Mouse (Mus musculus) MEL (cell line): ENCODE results near the gene Zdhhc13. TPM values are rescaled to one million over a fixed set of nuclear protein-coding genes. Genes with fewer than 3 reads are reported as not detected.

ENCODE experiments used
- DNase-seq: peaks from one replicate; pipeline ENCODE4 v3.0.0; 2011; ENCODE audit warnings: low read depth, low spot score
- H3K27ac ChIP-seq: 2 replicates; pipeline ENCODE4 v1.5.1; 2012; ENCODE audit warnings: low read depth, mild to moderate bottlenecking, control low read depth, low read length, moderate library complexity; ENCODE audit not compliant: control insufficient read depth
- H3K27me3 ChIP-seq, 2 experiments: fragments of 150-350 bp in 1 of 2; sonication (generic) in 1 of 2; 2 replicates each; pipeline ENCODE4 v1.6.1; 2012; ENCODE audit warnings: low read length in 2 of 2, mild to moderate bottlenecking in 2 of 2, improper control_type of control experiment in 1 of 2, moderate library complexity in 1 of 2; ENCODE audit not compliant: insufficient read depth in 2 of 2, control insufficient read depth in 1 of 2
- H3K36me3 ChIP-seq, 2 experiments: 2 replicates each; pipeline ENCODE4 v1.6.1; 2012 to 2014; ENCODE audit warnings: low read length in 2 of 2, improper control_type of control experiment in 1 of 2, inconsistent platforms in 1 of 2, mild to moderate bottlenecking in 1 of 2; ENCODE audit not compliant: insufficient read depth in 2 of 2, control insufficient read depth in 1 of 2
- H3K4me1 ChIP-seq, 2 experiments: fragments of 150-350 bp in 1 of 2; sonication (generic) in 1 of 2; 2 replicates each; pipeline ENCODE4 v1.6.1; 2012; ENCODE audit warnings: low read length in 2 of 2, improper control_type of control experiment in 1 of 2, mild to moderate bottlenecking in 1 of 2; ENCODE audit not compliant: insufficient read depth in 2 of 2, control insufficient read depth in 1 of 2
- H3K4me3 ChIP-seq, 2 experiments: fragments of 150-350 bp in 1 of 2; sonication (generic) in 1 of 2; 2 replicates each; pipeline ENCODE4 v1.5.1; 2012; ENCODE audit warnings: low read depth in 2 of 2, low read length in 2 of 2, mild to moderate bottlenecking in 2 of 2, moderate library complexity in 2 of 2, control low read depth in 1 of 2, improper control_type of control experiment in 1 of 2; ENCODE audit not compliant: control insufficient read depth in 1 of 2, insufficient read depth in 1 of 2
- H3K79me2 ChIP-seq: 2 replicates; pipeline ENCODE4 v1.6.1; 2012; ENCODE audit warnings: mild to moderate bottlenecking, low read length, moderate library complexity; ENCODE audit not compliant: control insufficient read depth, poor library complexity, insufficient read depth
- H3K9ac ChIP-seq: 2 replicates; pipeline ENCODE4 v1.6.1; 2012; ENCODE audit warnings: low read depth, mild to moderate bottlenecking, control low read depth, low read length, moderate library complexity; ENCODE audit not compliant: control insufficient read depth, poor library complexity, severe bottlenecking
- H3K9me3 ChIP-seq: fragments of 150-350 bp; sonication (generic); replicated peaks from 2 replicates; pipeline ENCODE4 v1.6.1; 2012; ENCODE audit warnings: mild to moderate bottlenecking, low read length, improper control_type of control experiment, moderate library complexity; ENCODE audit not compliant: insufficient read depth
- BHLHE40 ChIP-seq: IDR thresholded peaks from 2 replicates; pipeline ENCODE4 v1.6.1; 2012; ENCODE audit warnings: low read depth, mild to moderate bottlenecking, inconsistent platforms, low read length, improper control_type of control experiment, borderline replicate concordance
- CHD1 ChIP-seq: IDR thresholded peaks from 2 replicates; pipeline ENCODE4 v1.6.1; 2012; ENCODE audit warnings: low read depth, mild to moderate bottlenecking, inconsistent platforms, low read length, improper control_type of control experiment
- CHD2 ChIP-seq: IDR thresholded peaks from 2 replicates; pipeline ENCODE4 v1.6.1; 2011; ENCODE audit warnings: low read length, improper control_type of control experiment
- E2F4 ChIP-seq: IDR thresholded peaks from 2 replicates; pipeline ENCODE4 v1.6.1; 2011; ENCODE audit warnings: low read depth, low read length, improper control_type of control experiment, borderline replicate concordance
- EP300 ChIP-seq, 2 experiments: IDR thresholded peaks; 2 replicates each; pipeline ENCODE4 v1.6.1; 2011; ENCODE audit warnings: improper control_type of control experiment in 2 of 2, low read length in 2 of 2, low read depth in 1 of 2, mild to moderate bottlenecking in 1 of 2
- ETS1 ChIP-seq: IDR thresholded peaks from 2 replicates; pipeline ENCODE4 v1.6.1; 2012; ENCODE audit warnings: low read depth, mild to moderate bottlenecking, inconsistent platforms, low read length, improper control_type of control experiment, moderate library complexity
- GATA1 ChIP-seq: IDR thresholded peaks from 2 replicates; pipeline ENCODE4 v1.6.1; 2011; ENCODE audit warnings: low read depth, low read length, improper control_type of control experiment
- HCFC1 ChIP-seq: IDR thresholded peaks from 2 replicates; pipeline ENCODE4 v1.6.1; 2012; ENCODE audit warnings: low read depth, mild to moderate bottlenecking, inconsistent platforms, low read length, improper control_type of control experiment, moderate library complexity
- KAT2A ChIP-seq: conservative IDR thresholded peaks from 2 replicates; pipeline ENCODE4 v1.6.1; 2012; ENCODE audit warnings: low read depth, low read length, improper control_type of control experiment, inconsistent platforms
- MAFK ChIP-seq: IDR thresholded peaks from 2 replicates; pipeline ENCODE4 v1.6.1; 2011; ENCODE audit warnings: low read depth, mild to moderate bottlenecking, low read length, improper control_type of control experiment, borderline replicate concordance
- MAZ ChIP-seq: IDR thresholded peaks from 2 replicates; pipeline ENCODE4 v1.6.1; 2012; ENCODE audit warnings: low read depth, mild to moderate bottlenecking, inconsistent platforms, low read length, improper control_type of control experiment
- MEF2A ChIP-seq: IDR thresholded peaks from 2 replicates; pipeline ENCODE4 v1.6.1; 2014; ENCODE audit warnings: low read depth, mild to moderate bottlenecking, inconsistent platforms, low read length, improper control_type of control experiment; ENCODE audit not compliant: poor library complexity, insufficient replicate concordance, severe bottlenecking; ENCODE audit errors: extremely low read depth
- MYB ChIP-seq: IDR thresholded peaks from 2 replicates; pipeline ENCODE4 v1.6.1; 2011; ENCODE audit warnings: mild to moderate bottlenecking, low read depth, low read length, improper control_type of control experiment
- NELFE ChIP-seq: IDR thresholded peaks from 2 replicates; pipeline ENCODE4 v1.6.1; 2011; ENCODE audit warnings: low read depth, low read length, improper control_type of control experiment
- NRF1 ChIP-seq: IDR thresholded peaks from 2 replicates; pipeline ENCODE4 v1.6.1; 2014; ENCODE audit warnings: low read depth, mild to moderate bottlenecking, inconsistent platforms, low read length, improper control_type of control experiment, moderate library complexity; ENCODE audit not compliant: poor library complexity, insufficient read depth, severe bottlenecking
- POLR2A ChIP-seq, 2 experiments: IDR thresholded peaks; 2 replicates each; pipeline ENCODE4 v1.6.1; 2011 to 2012; ENCODE audit warnings: low read length in 2 of 2, mild to moderate bottlenecking in 2 of 2, control low read depth in 1 of 2, improper control_type of control experiment in 1 of 2, low read depth in 1 of 2, moderate library complexity in 1 of 2; ENCODE audit not compliant: control insufficient read depth in 1 of 2, insufficient read depth in 1 of 2, poor library complexity in 1 of 2
- POLR2AphosphoS2 ChIP-seq: IDR thresholded peaks from 2 replicates; pipeline ENCODE4 v1.6.1; 2011; ENCODE audit warnings: low read length, improper control_type of control experiment
- POLR2AphosphoS5 ChIP-seq: IDR thresholded peaks from 2 replicates; pipeline ENCODE4 v1.6.1; 2012; ENCODE audit warnings: low read depth, borderline replicate concordance, mild to moderate bottlenecking, inconsistent platforms, low read length, moderate library complexity, mixed read lengths
- RAD21 ChIP-seq: IDR thresholded peaks from 2 replicates; pipeline ENCODE4 v1.6.1; 2011; ENCODE audit warnings: mild to moderate bottlenecking, low read depth, low read length, improper control_type of control experiment
- SMC3 ChIP-seq: IDR thresholded peaks from 2 replicates; pipeline ENCODE4 v1.6.1; 2011; ENCODE audit warnings: low read depth, low read length, improper control_type of control experiment
- TAL1 ChIP-seq: IDR thresholded peaks from 2 replicates; pipeline ENCODE4 v1.6.1; 2012; ENCODE audit warnings: mild to moderate bottlenecking, inconsistent platforms, low read length, moderate library complexity, mixed read lengths
- TBP ChIP-seq: IDR thresholded peaks from 2 replicates; pipeline ENCODE4 v1.8.0; 2011; ENCODE audit warnings: low read depth, low read length, improper control_type of control experiment
- TCF12 ChIP-seq: IDR thresholded peaks from 2 replicates; pipeline ENCODE4 v1.6.1; 2014; ENCODE audit warnings: low read depth, mild to moderate bottlenecking, inconsistent platforms, low read length, improper control_type of control experiment, moderate library complexity
- USF2 ChIP-seq, 2 experiments: IDR thresholded peaks; 2 replicates each; pipeline ENCODE4 v1.6.1; 2011 to 2012; ENCODE audit warnings: improper control_type of control experiment in 2 of 2, low read length in 2 of 2, borderline replicate concordance in 1 of 2, inconsistent platforms in 1 of 2, low read depth in 1 of 2, mild to moderate bottlenecking in 1 of 2; ENCODE audit not compliant: insufficient read depth in 1 of 2
- ZNF384 ChIP-seq: IDR thresholded peaks from 2 replicates; pipeline ENCODE4 v1.6.1; 2012; ENCODE audit warnings: low read depth, mild to moderate bottlenecking, inconsistent platforms, low read length, improper control_type of control experiment
- polyA plus RNA-seq, 2 experiments: library from polyadenylated mRNA; stranded (reverse) in 1 of 2; unstranded in 1 of 2; fragments of >175 nt in 1 of 2; fragments of >200 nt in 1 of 2; gene quantifications; 2 replicates each; pipeline versions ENCODE4 v1.2.1 to v1.2.4; 2012; ENCODE audit warnings: low replicate concordance in 2 of 2, low read depth in 1 of 2; ENCODE audit not compliant: insufficient read length in 2 of 2, insufficient read depth in 1 of 2, missing spikeins in 1 of 2
- total RNA-seq: library from RNA; depleted of rRNA; stranded (reverse); fragments of 300-350 nt; gene quantifications from 2 replicates; pipeline ENCODE4 v1.2.3, GENCODE M21; 2012

Zdhhc13 gene
- total and polyA plus RNA-seq, 3 experiments: 32.8 to 46.1 TPM; not detected in 1

GRCm38 (mm10) chr7:48769721-48770120, 19.1 kb upstream of the Zdhhc13 start:
- no peaks in the 10 kb centered on the region for H3K4me1 ChIP-seq
- H3K27me3 ChIP-seq: peaks cover 0 to 5% of the 10 kb centered on the region in 2 experiments; a peak in 2 of 4 replicates
- no peak for DNase-seq
- no peak overlapping the region for H3K4me3 ChIP-seq
- H3K9me3 ChIP-seq: no peaks in the 10 kb centered on the region
- no peak overlapping the region for H3K27ac ChIP-seq
- no peaks in the 10 kb centered on the region for H3K36me3 ChIP-seq
- no peak overlapping the region for H3K9ac ChIP-seq
- no peak for TF ChIP-seq BHLHE40
- no peak for TF ChIP-seq MAZ
- TF ChIP-seq E2F4: no peak
- no peak for TF ChIP-seq TBP
- no peak for TF ChIP-seq ZNF384
- no peak for TF ChIP-seq CHD2
- no peak for TF ChIP-seq KAT2A
- no peak for TF ChIP-seq MYB
- TF ChIP-seq POLR2AphosphoS5: no peak
- TF ChIP-seq SMC3: no peak
- no peak for TF ChIP-seq CHD1
- no peak for TF ChIP-seq HCFC1
- no peaks in the 10 kb centered on the region for H3K79me2 ChIP-seq

GRCm38 (mm10) chr7:48772060-48772734, 16.6 kb upstream of the Zdhhc13 start:
- Histone ChIP-seq H3K4me1 (no peaks in the 10 kb centered on the region; a peak in 1 of 4 replicates), H3K36me3 (no peaks in the 10 kb centered on the region), H3K9me3 (no peaks in the 10 kb centered on the region)

GRCm38 (mm10) chr7:48773333-48773732, 15.5 kb upstream of the Zdhhc13 start:
- Histone ChIP-seq H3K9me3 (no peaks in the 10 kb centered on the region), H3K4me1 (no peaks in the 10 kb centered on the region; a peak in 1 of 4 replicates), H3K27me3 (peaks cover 0 to 4% of the 10 kb centered on the region in 2 experiments; a peak in 2 of 4 replicates), H3K27ac (no peak overlapping the region), H3K4me3 (no peak overlapping the region), H3K36me3 (peaks cover 0 to 3% of the 10 kb centered on the region in 2 experiments; a peak in 1 of 4 replicates), H3K79me2 (no peaks in the 10 kb centered on the region), H3K9ac (no peak overlapping the region)
- DNase-seq: no peak
- TF ChIP-seq TAL1: no peak
- TF ChIP-seq USF2 (IDR thresholded peaks at IDR 0.05; ENCODE audit: borderline replicate concordance in 1 of 2, insufficient read depth in 1 of 2, low read depth in 1 of 2, low read length in 2 of 2): no peak
- TF ChIP-seq GATA1: no peak
- TF ChIP-seq NELFE: no peak
- no peak for TF ChIP-seq POLR2A (IDR thresholded peaks at IDR 0.05; ENCODE audit: control insufficient read depth in 1 of 2, insufficient read depth in 1 of 2, low read depth in 1 of 2, low read length in 2 of 2, poor library complexity in 1 of 2)
- no peak for TF ChIP-seq MEF2A
- TF ChIP-seq E2F4: no peak
- TF ChIP-seq HCFC1: no peak
- TF ChIP-seq ETS1: no peak
- TF ChIP-seq MYB: no peak
- TF ChIP-seq EP300 (IDR thresholded peaks at IDR 0.05; ENCODE audit: low read depth in 1 of 2, low read length in 2 of 2): no peak
- TF ChIP-seq ZNF384: no peak
- no peak for TF ChIP-seq NRF1
- no peak for TF ChIP-seq MAFK
- TF ChIP-seq MAZ: no peak

More at GRCm38 (mm10) chr7:48772060-48772734, 16.6 kb upstream of the Zdhhc13 start:
- peaks cover 0 to 5% of the 10 kb centered on the region in 2 experiments; a peak in 2 of 4 replicates for H3K27me3 ChIP-seq
- TF ChIP-seq TCF12: no peak
- no peak for TF ChIP-seq RAD21
- no peak for TF ChIP-seq CHD1
- TF ChIP-seq POLR2AphosphoS2: no peak
- no peak for TF ChIP-seq NRF1
- H3K4me3 ChIP-seq: no peak overlapping the region
- H3K79me2 ChIP-seq: no peaks in the 10 kb centered on the region
- H3K9ac ChIP-seq: no peak overlapping the region
- no peak for DNase-seq
- no peak overlapping the region for H3K27ac ChIP-seq
